Mouse (Mus musculus) megakaryocyte progenitor cell, adult 5-6 weeks (primary cell): ENCODE measurements at regions not wholly inside any gene's neighbourhood (a gene's known extent, or its start where the extent isn't known, plus 50 kb on each side); places are given as distances from the start of the nearest gene placed in this dataset.

Experiments used
- ATAC-seq: replicated peaks from 2 replicates; pipeline ENCODE4 v1.8.0; 2016; ENCODE audit warnings: mild to moderate bottlenecking, moderate TSS enrichment, inconsistent platforms; ENCODE audit not compliant: poor library complexity

DNA sequence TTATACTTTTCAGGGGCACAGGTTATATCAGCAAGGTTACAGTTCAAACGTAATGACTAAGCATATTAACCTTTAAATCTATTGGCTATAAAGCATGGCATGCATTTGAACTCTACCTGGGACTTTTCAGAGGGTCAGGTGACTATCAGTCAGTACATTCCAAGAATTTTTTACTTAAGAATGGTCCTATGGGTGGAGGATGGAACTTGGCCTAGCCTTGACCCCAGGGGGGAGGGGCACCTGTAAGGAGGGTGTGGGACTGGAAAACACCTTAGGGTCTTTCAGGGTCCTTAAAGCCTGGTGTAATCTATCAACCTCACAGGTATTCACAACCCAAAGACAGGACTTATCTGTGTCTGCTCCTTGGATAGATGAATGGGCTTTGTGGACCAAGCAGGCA, 66.4 kb upstream of the Hs6st1 start:
- no peak for ATAC-seq

DNA sequence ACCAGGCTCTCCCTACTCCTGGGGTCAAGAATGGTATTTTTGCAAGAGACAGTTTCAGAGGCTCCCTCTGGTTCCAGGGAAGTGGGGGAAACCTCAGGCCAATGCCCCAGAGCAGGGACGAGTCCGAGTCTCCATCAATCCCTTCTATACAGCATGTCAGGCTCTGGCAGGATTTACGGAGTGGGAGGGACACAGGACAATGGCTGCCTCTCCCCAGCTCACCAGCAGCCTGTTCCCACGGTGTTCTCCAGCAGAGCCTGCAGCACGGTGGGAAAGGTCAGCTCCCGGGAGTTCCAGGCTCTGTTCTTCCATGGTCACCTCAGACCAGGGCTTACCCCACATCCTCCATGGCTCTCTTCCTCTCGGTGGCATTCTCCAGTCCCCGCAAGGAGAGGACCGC, 64.6 kb upstream of the Hs6st1 start:
- no peak for ATAC-seq

DNA sequence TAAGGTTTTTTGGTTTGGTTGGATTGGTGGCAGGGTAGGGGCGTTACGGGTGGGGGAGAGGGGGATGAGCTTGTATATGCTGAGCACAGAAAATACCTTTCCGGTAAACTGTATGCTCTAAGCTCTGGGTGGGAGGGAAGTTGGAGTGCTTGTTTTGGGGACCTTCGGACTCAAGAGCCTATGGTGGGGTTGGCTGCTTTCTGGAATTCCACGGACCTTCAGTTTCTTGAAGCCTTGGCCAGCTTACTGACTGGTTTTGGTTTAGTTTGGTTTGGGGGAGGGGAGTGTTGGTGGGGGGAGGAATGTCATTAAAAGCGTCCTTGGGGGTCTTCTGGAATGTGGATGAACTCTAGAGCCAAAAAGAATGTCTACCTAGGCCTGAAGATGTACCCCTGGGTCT, 59.6 kb upstream of the Hs6st1 start:
- no peak for ATAC-seq

DNA sequence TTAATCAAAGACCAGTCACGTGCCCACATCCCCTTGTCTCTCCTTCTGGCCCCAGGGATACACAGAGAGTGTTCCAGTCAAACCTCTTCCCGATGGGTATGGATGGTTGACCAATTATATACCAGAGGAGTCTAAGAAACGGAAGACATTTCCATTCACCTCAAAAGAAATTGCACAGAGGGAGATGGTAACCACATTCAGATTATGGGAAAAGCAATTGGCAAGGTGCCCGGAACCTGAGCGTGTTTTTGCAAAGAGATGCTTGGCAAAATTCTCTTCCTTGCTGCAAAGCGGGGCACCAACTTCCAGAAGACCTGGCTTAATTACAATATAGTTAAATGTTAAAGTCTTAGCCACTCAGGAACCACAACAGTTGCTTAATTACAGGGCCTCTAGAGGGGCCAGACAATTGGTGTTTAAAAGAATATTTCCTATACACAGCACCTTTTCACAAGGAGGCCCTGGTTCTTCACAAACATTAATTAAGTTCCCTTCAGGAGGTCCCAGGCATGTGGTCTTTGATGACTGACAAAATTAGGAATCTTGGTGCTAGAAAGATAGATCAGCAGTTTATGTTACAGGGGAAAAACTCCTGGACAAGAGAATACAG, 59.1 kb upstream of the Hs6st1 start:
- no peak for ATAC-seq

DNA sequence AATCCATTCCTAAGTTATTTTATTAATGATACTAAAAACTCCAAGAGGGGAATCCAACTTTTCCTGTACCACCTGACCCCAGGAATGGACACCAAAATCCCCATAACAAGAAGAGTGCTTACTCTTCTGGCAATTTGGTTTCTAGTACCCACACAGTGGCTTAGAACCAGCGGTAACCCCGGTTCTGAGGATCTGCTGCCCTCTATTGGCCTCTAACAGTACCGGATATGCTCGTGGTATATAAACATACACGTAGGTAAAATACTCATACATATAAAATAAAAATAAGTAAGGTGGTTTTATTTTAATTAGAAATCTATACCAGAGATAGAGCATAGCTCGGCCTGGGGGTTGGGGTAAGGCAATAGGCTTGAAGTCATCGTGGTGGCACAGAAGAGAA, 58.0 kb upstream of the Hs6st1 start:
- no peak for ATAC-seq

DNA sequence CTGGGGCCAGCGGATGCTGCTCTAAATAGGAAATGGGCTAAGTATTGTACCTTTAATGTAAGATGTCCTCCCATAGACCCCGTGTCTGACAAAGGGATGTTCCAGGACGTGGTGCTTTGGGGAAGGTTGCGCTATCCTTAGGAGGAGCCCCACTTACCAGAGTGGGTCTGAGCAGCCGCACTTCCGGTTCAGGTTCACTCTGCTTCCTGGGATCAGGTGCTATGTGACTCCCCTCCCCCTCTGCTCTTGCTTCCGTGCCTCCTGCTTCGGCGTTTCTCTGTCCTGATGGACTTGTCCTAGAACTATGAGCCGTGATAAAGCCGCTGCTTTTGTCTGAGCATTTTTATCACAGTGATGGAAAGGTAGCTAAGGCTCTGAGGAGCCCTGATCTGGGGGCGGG, 57.4 kb upstream of the Hs6st1 start:
- ATAC-seq, result no peak

DNA sequence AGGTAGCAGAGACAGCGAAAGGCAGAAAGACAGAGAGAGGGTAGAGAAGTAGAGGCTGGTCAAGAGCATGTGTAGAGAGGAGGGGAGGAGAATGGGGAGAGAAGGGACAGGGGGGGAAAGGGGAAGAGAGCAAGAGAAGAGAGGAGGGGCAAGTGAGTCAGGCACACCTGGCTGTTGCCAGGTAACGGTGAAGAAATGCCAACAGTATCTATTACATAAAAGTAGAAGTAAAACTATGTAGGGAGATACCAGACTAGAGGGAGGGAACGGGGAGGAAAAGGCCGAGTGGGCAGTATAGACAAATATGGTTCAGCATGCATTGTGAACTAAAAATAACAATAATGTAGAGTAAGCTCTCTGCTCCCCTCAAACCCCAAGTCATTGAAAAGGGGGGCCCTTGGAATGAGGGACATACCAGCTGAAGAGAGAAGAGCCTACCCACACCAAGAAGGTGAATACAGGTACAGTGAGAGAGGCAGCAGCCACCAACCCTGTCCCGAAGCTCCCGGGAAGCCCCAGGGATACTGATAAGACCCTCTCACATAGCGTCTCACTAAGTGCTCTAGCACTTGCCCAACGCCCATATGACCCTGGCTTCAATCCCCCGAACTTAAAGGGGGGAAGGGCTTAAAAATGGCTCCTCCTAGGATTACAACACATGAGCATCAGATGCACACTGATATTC, 56.0 kb upstream of the Hs6st1 start:
- ATAC-seq, result no peak

DNA sequence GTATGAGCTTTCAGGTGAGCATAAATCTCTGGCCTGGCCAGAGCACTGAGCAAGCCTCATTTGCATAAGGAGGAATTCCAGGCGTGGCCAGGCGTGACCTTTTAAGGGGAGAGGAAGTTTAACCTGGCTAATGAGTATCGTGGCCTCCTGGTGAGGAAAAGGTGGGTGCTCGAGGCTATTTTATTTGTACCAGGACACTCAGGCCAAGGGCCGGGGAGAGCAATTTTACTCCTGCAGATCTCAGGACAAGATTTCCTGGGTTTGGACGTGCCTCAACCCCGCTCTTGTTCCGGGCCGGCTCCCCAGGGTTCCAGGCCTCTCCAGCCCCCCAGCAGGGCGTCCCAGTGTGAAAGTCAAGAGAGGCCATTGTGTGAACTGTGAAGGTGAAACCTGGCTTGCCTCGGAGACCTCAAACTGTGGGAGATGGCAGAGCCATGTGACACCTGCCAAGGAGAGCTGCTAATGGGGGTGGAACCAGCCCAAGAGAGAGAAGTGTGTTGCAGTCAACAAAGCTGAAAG, 54.3 kb upstream of the Hs6st1 start:
- no peak for ATAC-seq

DNA sequence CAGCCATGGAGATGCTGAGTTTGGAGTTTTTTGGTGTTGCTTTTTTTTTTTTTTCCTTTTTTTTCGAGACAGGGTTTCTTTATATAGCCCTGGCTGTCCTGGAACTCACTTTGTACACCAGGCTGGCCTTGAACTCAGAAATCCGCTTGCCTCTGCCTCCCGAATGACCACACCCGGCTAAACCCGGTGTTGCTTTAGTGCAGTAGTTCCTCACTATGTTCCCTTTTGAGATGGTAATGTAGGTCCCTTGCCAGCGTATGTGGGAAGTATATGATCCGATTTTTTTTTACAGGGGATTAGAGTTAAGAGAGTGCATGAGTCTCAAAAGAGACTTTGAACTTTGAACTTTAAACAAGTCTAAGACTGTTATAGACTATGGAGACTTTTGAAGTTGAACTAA, 53.8 kb upstream of the Hs6st1 start:
- no peak for ATAC-seq

DNA sequence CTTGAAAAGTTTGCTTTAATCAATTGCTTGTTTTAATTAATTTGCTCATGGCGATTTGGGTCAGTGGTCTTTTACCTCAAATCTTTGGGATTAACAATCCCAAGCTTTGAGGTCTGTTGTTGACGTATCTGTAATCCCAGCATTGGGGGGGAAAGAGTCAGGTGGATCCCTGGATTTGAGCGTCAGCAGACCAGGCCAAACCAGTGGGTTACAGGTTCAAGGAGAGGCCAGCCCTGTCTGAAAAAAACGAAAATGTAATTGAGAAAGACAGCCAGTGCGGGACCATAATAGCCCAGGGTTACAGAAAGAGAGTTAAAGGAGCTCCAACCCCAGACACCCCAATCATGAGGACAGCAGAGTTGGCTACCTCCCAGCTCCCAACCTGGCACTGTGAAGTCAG, 53.0 kb upstream of the Hs6st1 start:
- ATAC-seq, result no peak

DNA sequence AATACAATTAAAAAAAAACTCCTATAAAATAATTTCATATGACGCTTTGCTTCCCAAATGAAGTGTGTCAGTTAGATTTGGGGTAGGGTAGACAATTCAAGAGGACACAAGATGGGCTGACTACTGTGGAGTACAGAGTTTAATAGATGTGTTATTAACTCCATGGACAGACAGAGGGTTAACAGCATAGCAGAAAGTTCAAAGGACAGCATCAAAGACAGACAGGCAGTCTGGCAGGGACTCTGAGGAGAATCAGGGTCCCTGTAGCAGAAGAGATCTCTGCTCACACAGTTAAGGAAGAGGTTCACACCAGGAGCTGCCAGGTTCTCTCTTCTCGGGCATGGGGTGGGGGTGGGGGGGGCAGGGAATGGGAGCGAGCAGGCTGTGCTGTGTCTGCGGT, 51.6 kb upstream of the Hs6st1 start:
- ATAC-seq, result no peak

DNA sequence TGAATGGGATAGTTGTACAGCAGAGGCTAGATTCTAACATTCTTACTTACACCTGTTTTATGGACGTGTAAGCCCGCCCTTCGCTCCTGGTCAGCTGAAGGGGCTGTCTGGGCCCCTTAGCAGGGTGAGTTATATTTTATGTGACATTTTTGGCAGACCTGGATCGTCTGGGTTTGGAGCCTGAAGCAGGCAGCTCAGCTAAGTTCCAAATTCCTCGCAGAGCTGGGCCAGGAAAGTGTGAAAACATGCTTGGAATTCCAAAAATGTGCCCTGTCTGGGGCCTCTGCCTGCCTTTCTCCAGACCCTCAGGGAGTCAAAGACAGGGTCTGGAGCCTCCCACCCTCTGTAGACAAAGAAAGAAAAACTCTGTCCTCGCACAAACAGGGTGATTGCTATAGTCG, 51.1 kb upstream of the Hs6st1 start:
- no peak for ATAC-seq

DNA sequence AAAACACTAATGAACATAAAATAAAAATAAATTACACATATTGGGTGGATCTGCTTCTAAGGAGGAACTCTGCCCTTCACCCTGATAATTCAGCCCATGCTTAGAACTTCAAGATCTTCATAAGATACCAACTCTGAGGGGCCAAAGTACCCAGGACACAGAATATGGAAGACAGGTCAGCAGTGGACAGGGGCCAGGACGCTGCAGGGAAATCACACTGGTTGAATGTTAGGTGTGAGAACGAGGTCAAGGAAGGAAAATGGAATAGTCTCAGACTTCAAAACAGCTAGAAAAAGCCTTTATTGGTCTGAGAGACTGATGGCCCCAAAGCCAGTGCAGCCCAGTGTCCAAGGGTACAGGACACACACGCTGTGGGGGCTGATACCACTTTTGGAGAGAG, 50.5 kb upstream of the Hs6st1 start:
- ATAC-seq, result no peak
